ENCODE assay signal across 13 mouse cellular contexts in the genomic region with DNA sequence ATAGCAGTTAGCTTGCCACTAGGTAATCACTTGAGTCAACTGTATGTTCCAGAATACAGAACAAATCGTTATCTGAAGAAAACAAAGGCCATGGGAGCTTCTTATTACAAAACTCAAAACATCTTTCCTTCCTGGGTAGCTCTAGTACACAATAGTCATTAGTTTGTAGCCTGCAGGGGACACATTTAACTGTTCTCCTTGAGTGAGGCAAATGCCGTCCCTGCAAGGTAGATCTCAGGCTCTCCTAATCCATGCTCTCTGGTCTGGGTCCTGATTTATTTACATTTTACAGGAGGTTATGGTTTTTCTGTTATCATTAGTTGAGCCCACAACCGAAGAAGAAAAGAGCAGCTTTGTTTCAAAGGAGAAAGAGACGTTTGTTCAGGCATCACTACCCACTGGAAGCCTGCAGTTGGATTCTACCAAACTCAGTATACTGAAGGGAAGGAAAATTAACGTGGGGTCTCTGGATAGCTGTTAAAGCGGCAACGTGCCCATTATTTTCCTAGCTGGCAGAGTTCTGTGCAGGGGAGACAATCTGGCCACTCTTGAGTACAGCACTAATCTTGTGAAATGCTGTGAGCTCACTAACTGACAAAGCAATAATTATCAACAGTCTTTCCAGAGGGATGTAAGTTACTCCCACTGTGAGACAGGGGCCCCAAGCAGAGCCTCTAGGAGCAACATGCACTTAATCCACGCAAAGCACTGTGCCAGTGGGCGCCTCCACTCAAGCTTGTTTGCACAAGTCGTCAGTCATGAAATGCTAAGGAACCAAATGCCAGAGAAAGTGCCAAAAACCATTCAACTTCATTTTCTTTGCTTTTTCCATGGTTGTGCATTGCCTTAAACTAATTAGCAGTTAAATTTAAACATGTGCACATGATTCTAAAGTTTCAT.
DNase-seq lines count a peak whose midpoint lies in the region; ATAC-seq lines count a peak whose summit lies in the region.
"Had no signal": no experiment of that assay in that cellular context is flagged by ENCODE, and none has a peak within 500 bp of the region (broad histone marks: within the 10 kb centered on the region; RNA-seq: fewer than 3 reads in every experiment).

No protein-coding gene starts in this region.

- WGBS in heart, embryonic 13.5 days, result 59% methylated on average over 10 of the region's 10 CpGs
- WGBS in hindbrain, embryonic 16.5 days, result 54% methylated on average over 10 of the region's 10 CpGs

- no peak for ATAC-seq in heart, embryonic 13.5 days (ENCODE audit: extremely low read depth, insufficient number of reproducible peaks, low FRiP score, low TSS enrichment)
- ATAC-seq in hindbrain, embryonic 16.5 days, result peak; percentile 77

- no peaks in the 10 kb centered on the region for H3K27me3 ChIP-seq in heart, embryonic 13.5 days (replicated peaks)
- H3K27me3 ChIP-seq in hindbrain, embryonic 16.5 days (replicated peaks; ENCODE audit: control insufficient read depth, insufficient read depth, low read length), result no peaks in the 10 kb centered on the region
- H3K27me3 ChIP-seq: kidney, embryonic 15.5 days; liver, embryonic 15.5 days had no signal

- H3K4me1 ChIP-seq in heart, embryonic 13.5 days, result peaks cover 7% of the 10 kb centered on the region
- no peaks in the 10 kb centered on the region for H3K4me1 ChIP-seq in hindbrain, embryonic 16.5 days (ENCODE audit: control insufficient read depth, insufficient read depth, low read depth, low read length)
- H3K4me1 ChIP-seq: liver, embryonic 15.5 days had no signal

- peak overlapping the region; percentile 8; the same call in 1 of the 2 replicates for H3K27ac ChIP-seq in heart, embryonic 13.5 days (replicated peaks)
- peak overlapping the region; percentile 23; the same call in 1 of the 2 replicates for H3K27ac ChIP-seq in hindbrain, embryonic 16.5 days (ENCODE audit: low read depth, low read length)
- H3K27ac ChIP-seq: kidney, embryonic 15.5 days; liver, embryonic 15.5 days had no signal

- H3K4me2 ChIP-seq in heart, embryonic 13.5 days, result no peak overlapping the region
- no peak overlapping the region for H3K4me2 ChIP-seq in hindbrain, embryonic 16.5 days (ENCODE audit: low read length)
- H3K4me2 ChIP-seq: kidney, embryonic 15.5 days; liver, embryonic 15.5 days had no signal

- H3K36me3 ChIP-seq in heart, embryonic 13.5 days, result peaks cover 69% of the 10 kb centered on the region
- H3K36me3 ChIP-seq in hindbrain, embryonic 16.5 days (ENCODE audit: control insufficient read depth, insufficient read depth, low read length), result no peaks in the 10 kb centered on the region
- H3K36me3 ChIP-seq: liver, embryonic 15.5 days had no signal

- H3K4me3 ChIP-seq in heart, embryonic 13.5 days, result no peak overlapping the region
- H3K4me3 ChIP-seq in hindbrain, embryonic 16.5 days (ENCODE audit: low read length), result no peak overlapping the region
- H3K4me3 ChIP-seq: kidney, embryonic 15.5 days; liver, embryonic 15.5 days had no signal

- H3K9ac ChIP-seq in heart, embryonic 13.5 days, result no peak overlapping the region
- H3K9ac ChIP-seq in hindbrain, embryonic 16.5 days (ENCODE audit: low read depth, low read length), result no peak overlapping the region
- H3K9ac ChIP-seq: kidney, embryonic 15.5 days; liver, embryonic 15.5 days had no signal

- no peak for DNase-seq in heart, postnatal 25 days (ENCODE audit: low spot score)
- DNase-seq in retina, postnatal 1 day, result peak; percentile 26
- no peak for DNase-seq in retina, embryonic 14.5 days (ENCODE audit: low spot score)
- no peak for DNase-seq in lung, postnatal 36 days
- no peak for DNase-seq in cerebellum, postnatal 25 days
- no peak for DNase-seq in left cerebral cortex, postnatal 10 days (ENCODE audit: extremely low spot score in 1 of 2, low spot score in 2 of 2)
- DNase-seq: heart, adult 18-20 months; heart, postnatal 4 days; thymus, adult 18-20 months had no signal

- intact Hi-C loops in heart, postnatal 25 days (cut with DNase I), result loop anchor here (1.0 to 2.0 kb wide), 2 partner anchors 1172 to 1220 kb away; no protein-coding TSS in a partner anchor
- intact Hi-C loops in left cerebral cortex, postnatal 10 days (cut with DNase I), result loop anchor here (2.0 to 5.0 kb wide), 2 partner anchors 1172 to 1218 kb away; no protein-coding TSS in a partner anchor

- H3K9me3 ChIP-seq in heart, embryonic 13.5 days, result no peaks in the 10 kb centered on the region
- no peaks in the 10 kb centered on the region for H3K9me3 ChIP-seq in hindbrain, embryonic 16.5 days (ENCODE audit: control insufficient read depth, low read length)
- H3K9me3 ChIP-seq: kidney, embryonic 15.5 days; liver, embryonic 15.5 days had no signal
